In genomic region chr5:97876895-97877294, GRCm38 (mm10) we compare ENCODE assay signal across 22 mouse cellular contexts.
DNase-seq lines count a peak whose midpoint lies in the region; ATAC-seq and TF ChIP-seq lines count a peak whose summit lies in the region.
"Had no signal": no experiment of that assay in that cellular context is flagged by ENCODE, and none has a peak within 500 bp of the region (broad histone marks: within the 10 kb centered on the region; RNA-seq: fewer than 3 reads in every experiment).

No protein-coding gene starts in this region.

- TF ChIP-seq POLR2A in liver, adult 2 months (IDR thresholded peaks at IDR 0.05; ENCODE audit: extremely low read depth, insufficient read depth, low read length), result no peak

- no peak overlapping the region for H3K9ac ChIP-seq in liver, adult 2 months (ENCODE audit: low read depth, low read length)
- no peak overlapping the region for H3K9ac ChIP-seq in liver, embryonic 12.5 days
- H3K9ac ChIP-seq in liver, embryonic 16.5 days (ENCODE audit: low read depth, low read length), result no peak overlapping the region
- no peak overlapping the region for H3K9ac ChIP-seq in liver, embryonic 11.5 days (ENCODE audit: low read depth, low read length)
- H3K9ac ChIP-seq in liver, postnatal 0 days (replicated peaks), result no peak overlapping the region
- no peak overlapping the region for H3K9ac ChIP-seq in lung, embryonic 15.5 days
- H3K9ac ChIP-seq in lung, postnatal 0 days (replicated peaks; ENCODE audit: low read depth), result no peak overlapping the region

- no peaks in the 10 kb centered on the region for H3K36me3 ChIP-seq in liver, adult 2 months (ENCODE audit: control insufficient read depth, insufficient read depth, low read length)
- no peaks in the 10 kb centered on the region for H3K36me3 ChIP-seq in liver, embryonic 12.5 days
- no peaks in the 10 kb centered on the region for H3K36me3 ChIP-seq in liver, embryonic 16.5 days (ENCODE audit: control insufficient read depth, insufficient read depth)
- H3K36me3 ChIP-seq in liver, embryonic 11.5 days (ENCODE audit: control insufficient read depth, insufficient read depth, low read length), result no peaks in the 10 kb centered on the region
- H3K36me3 ChIP-seq in liver, postnatal 0 days (replicated peaks; ENCODE audit: insufficient read depth, low read length), result no peaks in the 10 kb centered on the region
- no peaks in the 10 kb centered on the region for H3K36me3 ChIP-seq in lung, embryonic 15.5 days
- H3K36me3 ChIP-seq in lung, postnatal 0 days (ENCODE audit: insufficient read depth, low read length), result no peaks in the 10 kb centered on the region
- H3K36me3 ChIP-seq: G1E had no signal

- no peak overlapping the region for H3K4me2 ChIP-seq in liver, embryonic 12.5 days
- no peak overlapping the region for H3K4me2 ChIP-seq in liver, embryonic 16.5 days (ENCODE audit: low read depth, low read length)
- H3K4me2 ChIP-seq in liver, embryonic 11.5 days, result no peak overlapping the region
- no peak overlapping the region for H3K4me2 ChIP-seq in liver, postnatal 0 days (ENCODE audit: low read depth, low read length)
- H3K4me2 ChIP-seq in lung, embryonic 15.5 days, result no peak overlapping the region
- no peak overlapping the region for H3K4me2 ChIP-seq in lung, postnatal 0 days (replicated peaks; ENCODE audit: low read depth, low read length)

- no peaks in the 10 kb centered on the region for H3K79me2 ChIP-seq in liver, adult 2 months (ENCODE audit: control insufficient read depth, insufficient read depth, low read length)

- no peak for ATAC-seq in liver, embryonic 12.5 days
- peak; percentile 43; the same call in 1 of the 2 replicates for ATAC-seq in liver, embryonic 16.5 days (ENCODE audit: low read depth)
- ATAC-seq in liver, embryonic 11.5 days (replicated peaks; ENCODE audit: low FRiP score), result no peak
- peak; percentile 83 for ATAC-seq in liver, postnatal 0 days
- no peak for ATAC-seq in lung, embryonic 15.5 days (ENCODE audit: borderline replicate concordance, extremely low read depth, low FRiP score, low TSS enrichment)
- ATAC-seq in lung, postnatal 0 days, result no peak
- ATAC-seq: activated CD4-positive, CD25-positive, alpha-beta regulatory T cell, adult 4 months; CD4-positive, CD25-positive, alpha-beta regulatory T cell, adult 4 months; Patski had no signal

- no peak for TF ChIP-seq CTCF in liver, adult 2 months (IDR thresholded peaks at IDR 0.05; ENCODE audit: low read depth, low read length)
- no peak for TF ChIP-seq CTCF in liver, postnatal 0 days (IDR thresholded peaks at IDR 0.05; ENCODE audit: low read depth)
- TF ChIP-seq CTCF in lung, postnatal 0 days (IDR thresholded peaks at IDR 0.05), result no peak

- WGBS in liver, adult 2 months, result 32% methylated on average over 2 of the region's 2 CpGs
- 86% methylated on average over 2 of the region's 2 CpGs for WGBS in liver, embryonic 12.5 days (ENCODE audit: insufficient replicate concordance)
- 49% methylated on average over 2 of the region's 2 CpGs for WGBS in liver, embryonic 16.5 days (ENCODE audit: insufficient replicate concordance)
- WGBS in liver, embryonic 11.5 days, result 76% methylated on average over 2 of the region's 2 CpGs
- WGBS in liver, postnatal 0 days (ENCODE audit: insufficient replicate concordance), result 69% methylated on average over 2 of the region's 2 CpGs
- whole genome bisulfite sequencing in lung, embryonic 15.5 days, result 66% methylated on average over 2 of the region's 2 CpGs
- 50% methylated on average over 2 of the region's 2 CpGs for WGBS in lung, postnatal 0 days

- peak; percentile 83 for DNase-seq in liver, adult 2 months (ENCODE audit: extremely low read depth, low read depth, low spot score)
- no peak for DNase-seq in liver, embryonic 11.5 days (ENCODE audit: low spot score)
- DNase-seq in liver, postnatal 0 days, result no peak
- DNase-seq in liver, result no peak
- DNase-seq in lung, postnatal 0 days (ENCODE audit: low spot score), result no peak
- DNase-seq: adrenal gland, adult 2 months; adrenal gland, adult 8-10 months; adrenal gland, postnatal 10 days; adrenal gland, postnatal 14 days; adrenal gland, postnatal 25 days; adrenal gland, postnatal 36 days; B cell, adult 2 months; cerebellum, adult 11 months; cerebellum, adult 11-12 months had no signal

- H3K27ac ChIP-seq in liver, adult 2 months (replicated peaks; ENCODE audit: insufficient read depth, low read depth, low read length), result no peak overlapping the region
- no peak overlapping the region for H3K27ac ChIP-seq in liver, embryonic 12.5 days
- no peak overlapping the region for H3K27ac ChIP-seq in liver, embryonic 16.5 days (ENCODE audit: low read length)
- no peak overlapping the region for H3K27ac ChIP-seq in liver, embryonic 11.5 days (ENCODE audit: low read depth, low read length)
- H3K27ac ChIP-seq in liver, postnatal 0 days (ENCODE audit: low read depth), result no peak overlapping the region
- peak overlapping the region; percentile 33; the same call in 1 of the 2 replicates for H3K27ac ChIP-seq in lung, embryonic 15.5 days
- no peak overlapping the region for H3K27ac ChIP-seq in lung, postnatal 0 days (ENCODE audit: low read length)

- no peaks in the 10 kb centered on the region for H3K9me3 ChIP-seq in liver, embryonic 12.5 days (replicated peaks)
- H3K9me3 ChIP-seq in liver, embryonic 16.5 days (replicated peaks; ENCODE audit: control insufficient read depth, low read length), result no peaks in the 10 kb centered on the region
- H3K9me3 ChIP-seq in liver, embryonic 11.5 days (ENCODE audit: control insufficient read depth, low read length), result no peaks in the 10 kb centered on the region
- H3K9me3 ChIP-seq in liver, postnatal 0 days (ENCODE audit: low read length), result no peaks in the 10 kb centered on the region
- H3K9me3 ChIP-seq in lung, embryonic 15.5 days, result no peaks in the 10 kb centered on the region
- H3K9me3 ChIP-seq in lung, postnatal 0 days (ENCODE audit: low read length), result no peaks in the 10 kb centered on the region
- H3K9me3 ChIP-seq: G1E had no signal

- H3K4me3 ChIP-seq in liver, adult 2 months (ENCODE audit: insufficient read depth, low read depth, low read length), result no peak overlapping the region
- no peak overlapping the region for H3K4me3 ChIP-seq in liver, embryonic 12.5 days
- H3K4me3 ChIP-seq in liver, embryonic 16.5 days (ENCODE audit: low read depth, low read length), result no peak overlapping the region
- H3K4me3 ChIP-seq in liver, embryonic 11.5 days (ENCODE audit: low read depth, low read length), result no peak overlapping the region
- no peak overlapping the region for H3K4me3 ChIP-seq in liver, postnatal 0 days (ENCODE audit: low read depth, low read length)
- no peak overlapping the region for H3K4me3 ChIP-seq in lung, embryonic 15.5 days
- H3K4me3 ChIP-seq in lung, postnatal 0 days (ENCODE audit: low read depth, low read length), result no peak overlapping the region

- peaks cover 11% of the 10 kb centered on the region for H3K4me1 ChIP-seq in liver, adult 2 months (ENCODE audit: control insufficient read depth, insufficient read depth, low read length)
- H3K4me1 ChIP-seq in liver, embryonic 12.5 days, result no peaks in the 10 kb centered on the region
- H3K4me1 ChIP-seq in liver, embryonic 16.5 days (ENCODE audit: control insufficient read depth, low read depth, low read length), result no peaks in the 10 kb centered on the region
- no peaks in the 10 kb centered on the region for H3K4me1 ChIP-seq in liver, embryonic 11.5 days (replicated peaks; ENCODE audit: control insufficient read depth, insufficient read depth, low read length)
- H3K4me1 ChIP-seq in liver, postnatal 0 days (ENCODE audit: insufficient read depth), result no peaks in the 10 kb centered on the region; the same call in 1 of the 2 replicates
- H3K4me1 ChIP-seq in lung, embryonic 15.5 days, result no peaks in the 10 kb centered on the region
- no peaks in the 10 kb centered on the region for H3K4me1 ChIP-seq in lung, postnatal 0 days (ENCODE audit: insufficient read depth, low read depth, low read length)

- no peaks in the 10 kb centered on the region for H3K27me3 ChIP-seq in liver, adult 2 months (ENCODE audit: control insufficient read depth, insufficient read depth, low read length)
- H3K27me3 ChIP-seq in liver, embryonic 12.5 days (replicated peaks), result no peaks in the 10 kb centered on the region
- no peaks in the 10 kb centered on the region for H3K27me3 ChIP-seq in liver, embryonic 16.5 days (ENCODE audit: control insufficient read depth, insufficient read depth, low read depth, low read length)
- H3K27me3 ChIP-seq in liver, embryonic 11.5 days (replicated peaks; ENCODE audit: control insufficient read depth, insufficient read depth, low read length), result no peaks in the 10 kb centered on the region
- H3K27me3 ChIP-seq in liver, postnatal 0 days (ENCODE audit: insufficient read depth, low read length), result no peaks in the 10 kb centered on the region
- H3K27me3 ChIP-seq in lung, embryonic 15.5 days, result no peaks in the 10 kb centered on the region
- H3K27me3 ChIP-seq in lung, postnatal 0 days (replicated peaks; ENCODE audit: insufficient read depth, low read length), result no peaks in the 10 kb centered on the region
- H3K27me3 ChIP-seq: CH12.LX, Patski had no signal

- 0 out of 2 replicates have a peak, but pooled peaks have one; percentile 7 for TF ChIP-seq EP300 in liver, postnatal 0 days (IDR thresholded peaks at IDR 0.05; ENCODE audit: low read depth)
- no peak for TF ChIP-seq EP300 in lung, postnatal 0 days (IDR thresholded peaks at IDR 0.05)

Comparison
In these comparisons a context has a peak if more than half of its experiments do, and no peak if none do; other contexts are left out.
1. ATAC-seq: peak in liver, embryonic 16.5 days (single experiment) and liver, postnatal 0 days (single experiment); none in liver, embryonic 12.5 days (single experiment), liver, embryonic 11.5 days (single experiment), lung, embryonic 15.5 days (single experiment) and lung, postnatal 0 days (single experiment).